In the genomic region with DNA sequence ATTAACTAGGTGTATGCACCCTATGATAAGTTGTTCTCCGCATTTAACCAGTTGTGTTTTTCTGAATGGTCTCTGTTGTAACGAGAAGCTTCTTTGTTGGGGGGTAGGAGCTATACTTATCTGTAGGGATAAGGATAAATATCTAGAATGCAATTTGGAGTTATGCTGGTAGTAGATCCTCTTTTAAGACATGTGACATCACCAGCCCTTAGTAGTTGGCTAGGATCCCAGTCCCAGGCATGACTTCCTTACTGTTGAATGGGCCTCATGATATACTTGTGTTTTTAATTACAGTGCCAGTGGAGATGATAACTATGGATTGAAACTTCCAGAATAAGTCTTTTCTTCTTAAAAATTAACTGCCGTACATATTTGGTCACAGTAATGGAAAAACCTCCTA, we compare ENCODE assay signal across 17 mouse cellular contexts.
"Had no signal": no experiment of that assay in that cellular context is flagged by ENCODE, and none has a peak within 500 bp of the region (broad histone marks: within the 10 kb centered on the region; RNA-seq: fewer than 3 reads in every experiment).

No protein-coding gene starts in this region.

- H3K4me3 ChIP-seq: lung, embryonic 15.5 days; midbrain, embryonic 10.5 days; midbrain, embryonic 12.5 days; myocyte; neural tube, embryonic 13.5 days; neural tube, embryonic 15.5 days had no signal

- H3K4me2 ChIP-seq: lung, embryonic 15.5 days; midbrain, embryonic 12.5 days; neural tube, embryonic 13.5 days; neural tube, embryonic 15.5 days had no signal

- DNase-seq: lung, adult 18-20 months; lung, postnatal 4 days; midbrain, embryonic 14.5 days; retina, postnatal 1 day; right cerebral cortex, adult 18-20 months; right cerebral cortex, postnatal 25 days; thymus, adult 18-20 months; thymus, postnatal 14 days; thymus, postnatal 36 days had no signal

- H3K9ac ChIP-seq: lung, embryonic 15.5 days; midbrain, embryonic 12.5 days; neural tube, embryonic 13.5 days; neural tube, embryonic 15.5 days had no signal

- H3K4me1 ChIP-seq: lung, embryonic 15.5 days; midbrain, embryonic 10.5 days; midbrain, embryonic 12.5 days; neural tube, embryonic 13.5 days; neural tube, embryonic 15.5 days had no signal

- ATAC-seq: lung, postnatal 0 days; midbrain, embryonic 16.5 days had no signal

- H3K36me3 ChIP-seq: lung, embryonic 15.5 days; midbrain, embryonic 10.5 days; midbrain, embryonic 12.5 days; neural tube, embryonic 13.5 days; neural tube, embryonic 15.5 days had no signal

- H3K9me3 ChIP-seq: lung, embryonic 15.5 days; midbrain, embryonic 10.5 days; midbrain, embryonic 12.5 days; neural tube, embryonic 13.5 days; neural tube, embryonic 15.5 days had no signal

- H3K27ac ChIP-seq: lung, embryonic 15.5 days; midbrain, embryonic 10.5 days; midbrain, embryonic 12.5 days; neural tube, embryonic 13.5 days; neural tube, embryonic 15.5 days had no signal

- H3K27me3 ChIP-seq: lung, embryonic 15.5 days; midbrain, embryonic 12.5 days; neural tube, embryonic 13.5 days; neural tube, embryonic 15.5 days had no signal
